Mouse (Mus musculus) left cerebral cortex, postnatal 14 days (tissue): Measurements from ENCODE around the gene Gm20830. TPM values are rescaled to one million over a fixed set of nuclear protein-coding genes. Genes with fewer than 3 reads are reported as not detected.
"Not testable (repeated sequence)": the region's sequence is repeated elsewhere in the genome, so short reads cannot be mapped to it uniquely, and the experiment has no call there.

Experiments used
- DNase-seq, 2 experiments: peaks; one replicate each; pipeline ENCODE4 v3.0.0; 2021 to 2022; ENCODE audit warnings: low spot score in 2 of 2, mixed read lengths in 1 of 2
- intact Hi-C: fragments of 180-260 bp; cut with DNase I; formaldehyde crosslinking; loops from one replicate; pipeline ENCODE4 v1.15.1; 2025
- long read RNA-seq, 2 experiments: library from polyadenylated mRNA; stranded (forward); transcript quantifications; one replicate each; pipeline ENCODE4 v2.0.0; 2021
- total RNA-seq, 2 experiments: library from RNA; stranded (reverse); gene quantifications; 2 replicates each; pipeline ENCODE4 v1.2.3; 2021

Gm20830 gene
- total RNA-seq, result not detected
- long read RNA-seq, experiment 1, result 0 reads
- long read RNA-seq, experiment 2, result 0 reads

GRCm38 (mm10) chrY:6918182-6918581 is at the start of gene Gm20830:
TSS of gene Gm20830 (minus strand) at chrY:6918282.
- intact Hi-C loops, DNase-seq: not testable (repeated sequence)

Other genes starting within 250 kb of the Gm20830 start
- not detected for gene Gm21719, start 235.4 kb downstream of the Gm20830 start, total RNA-seq